Mouse (Mus musculus): ENCODE data around the gene Fam122c. TPM values are rescaled to one million over a fixed set of nuclear protein-coding genes. Genes with fewer than 3 reads are reported as not detected.

Gene Fam122c
- polyA plus RNA-seq, 1 experiment from 2014 or later, result not detected

DNA sequence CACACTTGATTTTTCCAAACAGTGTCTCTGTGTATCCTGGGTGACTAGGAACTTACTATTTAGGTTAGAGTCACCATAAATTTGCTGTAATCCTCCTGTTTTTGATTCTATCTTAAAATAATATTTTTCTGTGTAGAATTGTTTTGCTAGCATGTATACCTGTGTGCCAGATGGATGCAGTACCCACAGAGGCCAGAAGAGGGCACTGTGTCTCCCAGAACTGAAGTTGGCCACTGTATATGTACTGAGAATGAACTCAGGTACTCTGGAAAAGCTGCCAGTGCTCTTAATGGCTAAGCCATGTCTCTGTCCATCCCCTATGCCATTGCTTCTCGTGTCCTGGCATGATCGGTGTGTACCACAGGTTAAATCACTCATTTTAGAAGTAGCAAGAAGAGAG is 68.3 kb downstream of the Fam122c start:
- Histone ChIP-seq H3K4me2 (ENCODE audit: low read length) (no peak overlapping the region), H3K36me3 (ENCODE audit: control insufficient read depth, insufficient read depth, low read length) (no peaks in the 10 kb centered on the region), H3K27ac (ENCODE audit: low read depth, low read length) (no peak overlapping the region), H3K9ac (ENCODE audit: low read depth, low read length) (no peak overlapping the region), H3K4me3 (ENCODE audit: low read length) (no peak overlapping the region), H3K27me3 (replicated peaks; ENCODE audit: control insufficient read depth, insufficient read depth, low read length) (no peaks in the 10 kb centered on the region), H3K9me3 (ENCODE audit: control insufficient read depth, low read length) (no peaks in the 10 kb centered on the region), H3K4me1 (ENCODE audit: control insufficient read depth, insufficient read depth, low read depth, low read length) (no peaks in the 10 kb centered on the region)
- no peak for ATAC-seq
- 45% methylated on average over 2 of the region's 2 CpGs for WGBS

DNA sequence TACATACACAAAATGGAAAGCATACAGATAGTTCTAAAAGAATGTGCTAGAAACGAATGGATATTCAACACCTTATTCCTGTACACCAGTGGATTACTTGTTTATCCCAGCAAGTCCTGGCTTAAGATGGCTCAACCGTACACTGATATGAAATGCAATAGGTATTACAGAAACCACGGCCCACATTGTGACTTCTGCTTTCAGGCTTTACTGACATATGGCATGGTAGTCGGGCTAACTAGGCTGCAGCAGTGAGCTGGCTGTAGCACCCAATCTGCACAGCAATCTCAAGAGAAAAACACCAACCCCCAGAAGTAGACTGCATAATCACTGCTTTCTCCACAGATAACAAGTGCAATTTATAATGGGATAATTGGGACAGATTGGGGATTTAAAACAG is 75.2 kb downstream of the Fam122c start:
- H3K36me3 ChIP-seq (ENCODE audit: control insufficient read depth, insufficient read depth, low read length), result peaks cover 3% of the 10 kb centered on the region; the same call in 1 of the 2 replicates
- H3K4me2 ChIP-seq (ENCODE audit: low read length), result no peak overlapping the region
- no peaks in the 10 kb centered on the region for H3K9me3 ChIP-seq (ENCODE audit: control insufficient read depth, low read length)
- H3K9ac ChIP-seq (ENCODE audit: low read depth, low read length), result no peak overlapping the region
- ATAC-seq, result no peak
- WGBS, result 92% methylated on average over 4 of the region's 4 CpGs
- no peak overlapping the region for H3K27ac ChIP-seq (ENCODE audit: low read depth, low read length)
- no peaks in the 10 kb centered on the region for H3K4me1 ChIP-seq (ENCODE audit: control insufficient read depth, insufficient read depth, low read depth, low read length)
- no peaks in the 10 kb centered on the region for H3K27me3 ChIP-seq (replicated peaks; ENCODE audit: control insufficient read depth, insufficient read depth, low read length)
- no peak overlapping the region for H3K4me3 ChIP-seq (ENCODE audit: low read length)

DNA sequence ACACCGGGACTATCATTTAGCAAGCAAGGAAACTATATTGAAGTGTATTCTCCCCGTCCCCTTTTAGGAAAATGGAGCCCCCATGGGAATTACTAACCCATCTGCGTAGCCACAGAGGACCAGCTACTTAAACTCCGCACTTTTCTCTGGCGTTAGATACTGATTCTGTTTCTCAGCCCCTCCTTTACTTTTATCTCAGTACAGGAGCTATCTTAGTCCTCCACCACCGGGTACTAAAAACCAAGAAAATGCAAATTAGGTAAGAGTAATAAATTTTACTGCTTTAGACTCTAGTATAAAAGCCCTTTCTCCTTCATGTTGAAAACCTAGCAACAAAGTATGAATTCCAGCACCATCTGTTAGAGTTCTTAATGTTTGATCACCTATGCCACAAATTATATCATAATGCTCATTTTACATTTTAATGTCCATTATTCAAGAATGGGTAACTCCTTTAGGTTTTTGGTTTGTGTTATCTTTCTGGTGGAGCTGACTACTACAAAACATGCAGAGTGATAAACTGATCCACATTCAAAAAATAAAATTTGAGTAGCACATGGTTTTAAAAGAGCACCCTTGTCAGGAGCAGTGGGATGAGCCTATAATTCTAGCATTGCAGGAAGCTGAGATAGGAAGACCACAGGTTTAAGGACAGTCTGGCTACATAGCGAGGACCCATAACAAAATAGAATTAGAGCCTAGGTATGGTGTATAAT is 91.6 kb downstream of the Fam122c start:
- H3K9me3 ChIP-seq (ENCODE audit: control insufficient read depth, low read length), result no peaks in the 10 kb centered on the region
- H3K9ac ChIP-seq (ENCODE audit: low read depth, low read length), result no peak overlapping the region
- no peaks in the 10 kb centered on the region for H3K27me3 ChIP-seq (replicated peaks; ENCODE audit: control insufficient read depth, insufficient read depth, low read length)
- no peak overlapping the region for H3K4me3 ChIP-seq (ENCODE audit: low read length)
- ATAC-seq, result no peak
- H3K4me2 ChIP-seq (ENCODE audit: low read length), result no peak overlapping the region
- H3K4me1 ChIP-seq (ENCODE audit: control insufficient read depth, insufficient read depth, low read depth, low read length), result no peaks in the 10 kb centered on the region
- 79% methylated on average over 7 of the region's 7 CpGs for WGBS
- no peak overlapping the region for H3K27ac ChIP-seq (ENCODE audit: low read depth, low read length)
- no peaks in the 10 kb centered on the region for H3K36me3 ChIP-seq (ENCODE audit: control insufficient read depth, insufficient read depth, low read length)

GRCm38 (mm10) chrX:53369534-53370365 is 96.5 kb downstream of the Fam122c start:
- Histone ChIP-seq H3K36me3 (ENCODE audit: control insufficient read depth, insufficient read depth, low read length) (no peaks in the 10 kb centered on the region), H3K4me1 (ENCODE audit: control insufficient read depth, insufficient read depth, low read depth, low read length) (no peaks in the 10 kb centered on the region), H3K27me3 (replicated peaks; ENCODE audit: control insufficient read depth, insufficient read depth, low read length) (no peaks in the 10 kb centered on the region), H3K4me3 (ENCODE audit: low read length) (peak overlapping the region; percentile 67), H3K27ac (ENCODE audit: low read depth, low read length) (peak overlapping the region; percentile 80), H3K4me2 (ENCODE audit: low read length) (peak overlapping the region; percentile 67), H3K9ac (ENCODE audit: low read depth, low read length) (peak overlapping the region; percentile 76), H3K9me3 (ENCODE audit: control insufficient read depth, low read length) (no peaks in the 10 kb centered on the region)
- WGBS, result 19% methylated on average over 25 of the region's 25 CpGs
- ATAC-seq, result peak; percentile 88

GRCm38 (mm10) chrX:53370366-53370740 is 97.1 kb downstream of the Fam122c start, which contains the start of gene Mospd1:
Mospd1 (minus strand) TSS chrX:53370502.
- Histone ChIP-seq H3K9me3 (ENCODE audit: control insufficient read depth, low read length) (no peaks in the 10 kb centered on the region), H3K4me1 (ENCODE audit: control insufficient read depth, insufficient read depth, low read depth, low read length) (no peaks in the 10 kb centered on the region), H3K9ac (ENCODE audit: low read depth, low read length) (peak within 1 kb of the TSS; percentile 76), H3K4me2 (ENCODE audit: low read length) (peak within 1 kb of the TSS; percentile 67), H3K27me3 (replicated peaks; ENCODE audit: control insufficient read depth, insufficient read depth, low read length) (no peaks in the 10 kb centered on the region), H3K27ac (ENCODE audit: low read depth, low read length) (peak within 1 kb of the TSS; percentile 80), H3K4me3 (ENCODE audit: low read length) (peak within 1 kb of the TSS; percentile 67), H3K36me3 (ENCODE audit: control insufficient read depth, insufficient read depth, low read length) (no peaks in the 10 kb centered on the region)
- peak; percentile 99 for ATAC-seq
- WGBS, result 5% methylated on average over 7 of the region's 15 CpGs

Other genes starting within 250 kb of the Fam122c start
- gene Plac1, start 33.3 kb upstream of the Fam122c start, polyA plus RNA-seq (2015; fragmentation: Nextera tagmentation; extraction: Ambion mirVana), result 0.24 TPM in 1 of 2 replicates, not detected in the other
- gene Fam122b, start 3.6 kb upstream of the Fam122c start, polyA plus RNA-seq (2015; fragmentation: Nextera tagmentation; extraction: Ambion mirVana), result 3.5 and 4.4 TPM in 2 replicates
- gene Mospd1, start 97.1 kb downstream of the Fam122c start, polyA plus RNA-seq (2015; fragmentation: Nextera tagmentation; extraction: Ambion mirVana), result 41.9 and 44.1 TPM in 2 replicates
- not detected in 2 replicates for gene Etd, start 161.5 kb downstream of the Fam122c start, polyA plus RNA-seq (2015; fragmentation: Nextera tagmentation; extraction: Ambion mirVana)